Mouse (Mus musculus) stomach, postnatal 0 days (tissue): ENCODE data around the gene Itpr3. TPM values are rescaled to one million over a fixed set of nuclear protein-coding genes. Genes with fewer than 3 reads are reported as not detected.

Source experiments
- ATAC-seq: fragments of 200-750 bp; cut with Nextera tagmentation; 2 replicates; pipeline ENCODE4 v1.8.0; 2017; ENCODE audit not compliant: low FRiP score, low TSS enrichment
- DNase-seq: peaks from one replicate; pipeline ENCODE4 v3.0.0-alpha.2; 2016; ENCODE audit warnings: low spot score
- H3K27ac ChIP-seq: fragments of 300-500 bp; sonication (generic); replicated peaks from 2 replicates; pipeline ENCODE4 v1.5.1; 2014; ENCODE audit warnings: mild to moderate bottlenecking, control low read depth
- H3K27me3 ChIP-seq: fragments of 300-500 bp; sonication (generic); 2 replicates; pipeline ENCODE4 v1.6.1; 2014; ENCODE audit warnings: low read length; ENCODE audit not compliant: control insufficient read depth, insufficient read depth
- H3K36me3 ChIP-seq: fragments of 300-500 bp; sonication (generic); 2 replicates; pipeline ENCODE4 v1.6.1; 2014; ENCODE audit warnings: low read length, mixed read lengths; ENCODE audit not compliant: control insufficient read depth, insufficient read depth
- H3K4me1 ChIP-seq: fragments of 300-500 bp; sonication (generic); replicated peaks from 2 replicates; pipeline ENCODE4 v1.6.1; 2014; ENCODE audit warnings: antibody characterized with exemption; ENCODE audit not compliant: control insufficient read depth, insufficient read depth
- H3K4me2 ChIP-seq: fragments of 300-500 bp; sonication (generic); replicated peaks from 2 replicates; pipeline ENCODE4 v1.6.1; 2014; ENCODE audit warnings: low read depth, mild to moderate bottlenecking, control low read depth, moderate library complexity
- H3K4me3 ChIP-seq: fragments of 300-500 bp; sonication (generic); 2 replicates; pipeline ENCODE4 v1.5.1; 2014; ENCODE audit warnings: low read depth, low read length, control low read depth
- H3K9ac ChIP-seq: fragments of 300-500 bp; sonication (generic); 2 replicates; pipeline ENCODE4 v1.6.1; 2014; ENCODE audit warnings: mild to moderate bottlenecking, low read length, control low read depth, mixed read lengths
- H3K9me3 ChIP-seq: fragments of 300-500 bp; sonication (generic); 2 replicates; pipeline ENCODE4 v1.6.1; 2016; ENCODE audit warnings: low read length; ENCODE audit not compliant: control insufficient read depth
- CTCF ChIP-seq: IDR thresholded peaks from 2 replicates; pipeline ENCODE4 v1.5.1; 2016; ENCODE audit warnings: antibody characterized with exemption, low read depth, mild to moderate bottlenecking, moderate library complexity
- EP300 ChIP-seq: optimal IDR thresholded peaks from 2 replicates; pipeline ENCODE3; 2016; ENCODE audit warnings: antibody characterized with exemption
- WGBS: fragments of 180-500 bp; shearing (Covaris S2); extraction: QIAGEN DNeasy Blood & Tissue Kit; methylation state at CpG from one replicate; pipeline ENCODE4 v1.1.7; 2014; 5-methylcytosine and 5-hydroxymethylcytosine counted together
- polyA plus RNA-seq: library from polyadenylated mRNA; unstranded; fragments of >200 nt; fragmentation: Nextera tagmentation; extraction: Ambion mirVana; gene quantifications from 2 replicates; pipeline ENCODE4 v1.2.1, GENCODE M21; 2015

The Itpr3 gene
- polyA plus RNA-seq, 1 experiment from 2014 or later, result 5.9 TPM

- Histone ChIP-seq H3K4me3 (no peak overlapping the region), H3K4me1 (peaks cover 5% of the 10 kb centered on the region; the same call in 1 of the 2 replicates), H3K36me3 (no peaks in the 10 kb centered on the region; the same call in 1 of the 2 replicates), H3K9me3 (no peaks in the 10 kb centered on the region), H3K27me3 (no peaks in the 10 kb centered on the region), H3K27ac (no peak overlapping the region), H3K4me2 (no peak overlapping the region), H3K9ac (no peak overlapping the region)
- WGBS, result 58% methylated on average over 7 of the region's 7 CpGs
- peak; percentile 60 for DNase-seq
- TF ChIP-seq EP300 (no peak), CTCF (no peak)
- peak; percentile 30; the same call in 1 of the 2 replicates for ATAC-seq
These were observed 9.0 kb downstream of the Itpr3 start for GRCm38 (mm10) chr17:27066065-27066464.

- Histone ChIP-seq H3K9me3 (no peaks in the 10 kb centered on the region), H3K4me1 (no peaks in the 10 kb centered on the region), H3K4me2 (no peak overlapping the region), H3K9ac (peak overlapping the region; percentile 27; the same call in 1 of the 2 replicates), H3K4me3 (no peak overlapping the region), H3K27ac (no peak overlapping the region), H3K36me3 (no peaks in the 10 kb centered on the region; the same call in 1 of the 2 replicates), H3K27me3 (no peaks in the 10 kb centered on the region)
- TF ChIP-seq CTCF (no peak), EP300 (no peak)
- 66% methylated on average over 4 of the region's 5 CpGs for WGBS
- DNase-seq (no peak), ATAC-seq (no peak)
These were observed 12.0 kb downstream of the Itpr3 start for GRCm38 (mm10) chr17:27069071-27069470.

GRCm38 (mm10) chr17:27070913-27071312 is 13.8 kb downstream of the Itpr3 start:
- Histone ChIP-seq H3K27ac (no peak overlapping the region), H3K9me3 (no peaks in the 10 kb centered on the region), H3K4me1 (no peaks in the 10 kb centered on the region), H3K4me2 (no peak overlapping the region), H3K4me3 (no peak overlapping the region), H3K9ac (no peak overlapping the region), H3K36me3 (no peaks in the 10 kb centered on the region; the same call in 1 of the 2 replicates), H3K27me3 (no peaks in the 10 kb centered on the region)
- DNase-seq (no peak), ATAC-seq (no peak)
- WGBS, result 88% methylated on average over 7 of the region's 7 CpGs
- TF ChIP-seq CTCF (no peak), EP300 (no peak)

- no peaks in the 10 kb centered on the region; the same call in 1 of the 2 replicates for H3K36me3 ChIP-seq
- H3K9ac ChIP-seq, result no peak overlapping the region
- no peak overlapping the region for H3K4me2 ChIP-seq
- 52% methylated on average over 6 of the region's 6 CpGs for WGBS
- H3K9me3 ChIP-seq, result no peaks in the 10 kb centered on the region
- no peaks in the 10 kb centered on the region for H3K27me3 ChIP-seq
- no peak overlapping the region for H3K4me3 ChIP-seq
- no peak for ATAC-seq
- no peak overlapping the region for H3K27ac ChIP-seq
- H3K4me1 ChIP-seq, result no peaks in the 10 kb centered on the region
- TF ChIP-seq CTCF (peak; percentile 75), EP300 (no peak)
- peak; percentile 75 for DNase-seq
These were observed 14.5 kb downstream of the Itpr3 start for GRCm38 (mm10) chr17:27071630-27072029.

- TF ChIP-seq CTCF, result no peak
- no peak for TF ChIP-seq EP300
- H3K4me2 ChIP-seq, result no peak overlapping the region
- H3K36me3 ChIP-seq, result no peaks in the 10 kb centered on the region
- H3K27ac ChIP-seq, result no peak overlapping the region
- H3K27me3 ChIP-seq, result no peaks in the 10 kb centered on the region
- no peak for ATAC-seq
- WGBS, result 89% methylated on average over 8 of the region's 8 CpGs
- no peak overlapping the region for H3K9ac ChIP-seq
- no peak for DNase-seq
- no peak overlapping the region for H3K4me3 ChIP-seq
- H3K4me1 ChIP-seq, result no peaks in the 10 kb centered on the region
- H3K9me3 ChIP-seq, result no peaks in the 10 kb centered on the region
These were observed 15.3 kb downstream of the Itpr3 start for GRCm38 (mm10) chr17:27072363-27072762.

- Histone ChIP-seq H3K9me3 (no peaks in the 10 kb centered on the region), H3K27me3 (no peaks in the 10 kb centered on the region), H3K9ac (no peak overlapping the region), H3K4me3 (no peak overlapping the region), H3K4me1 (no peaks in the 10 kb centered on the region), H3K4me2 (no peak overlapping the region), H3K36me3 (no peaks in the 10 kb centered on the region), H3K27ac (no peak overlapping the region)
- WGBS, result 58% methylated on average over 5 of the region's 5 CpGs
- ATAC-seq, result no peak
- TF ChIP-seq CTCF, result no peak
- no peak for TF ChIP-seq EP300
- no peak for DNase-seq
These were observed 16.0 kb downstream of the Itpr3 start for GRCm38 (mm10) chr17:27073126-27073525.
